Mouse (Mus musculus): ENCODE measurements around the gene Dok5. TPM values are rescaled to one million over a fixed set of nuclear protein-coding genes. Genes with fewer than 3 reads are reported as not detected.

The Dok5 gene
- total RNA-seq (2021): under 1 TPM; 0.42 to 0.55 TPM

- intact Hi-C loops (cut with DNase I): no loop called here
These were observed at the start of gene Dok5 for GRCm38 (mm10) chr2:170731632-170732561. Dok5 (plus strand) TSS chr2:170731807.

GRCm38 (mm10) chr2:170683385-170683784, 48.2 kb upstream of the Dok5 start:
- intact Hi-C loops (cut with DNase I): loop anchor here (5.0 kb wide), 1 partner anchor 189 kb away; no protein-coding TSS in a partner anchor

More at GRCm38 (mm10) chr2:170731632-170732561, at the start of gene Dok5:
- peak; percentile 72 for DNase-seq (ENCODE audit: low spot score)

GRCm38 (mm10) chr2:170695071-170695936, 36.3 kb upstream of the Dok5 start:
- DNase-seq (ENCODE audit: low spot score): no peak
- intact Hi-C loops (cut with DNase I): no loop called here

More at GRCm38 (mm10) chr2:170683385-170683784, 48.2 kb upstream of the Dok5 start:
- no peak for DNase-seq (ENCODE audit: low spot score)

- intact Hi-C loops (cut with DNase I): no loop called here
- DNase-seq (ENCODE audit: low spot score): no peak
These were observed 35.6 kb upstream of the Dok5 start for GRCm38 (mm10) chr2:170695937-170696510.

- intact Hi-C loops (cut with DNase I): no loop called here
- DNase-seq (ENCODE audit: low spot score): no peak
These were observed 31.1 kb upstream of the Dok5 start for GRCm38 (mm10) chr2:170700471-170700870.

- intact Hi-C loops (cut with DNase I): no loop called here
- DNase-seq (ENCODE audit: low spot score): no peak
These were observed 25.1 kb upstream of the Dok5 start for GRCm38 (mm10) chr2:170706488-170706887.

GRCm38 (mm10) chr2:170707672-170708071, 23.9 kb upstream of the Dok5 start:
- no peak for DNase-seq (ENCODE audit: low spot score)
- intact Hi-C loops (cut with DNase I): no loop called here

- DNase-seq (ENCODE audit: low spot score): no peak
- intact Hi-C loops (cut with DNase I): no loop called here
These were observed 22.7 kb upstream of the Dok5 start for GRCm38 (mm10) chr2:170708901-170709300.

- intact Hi-C loops (cut with DNase I): no loop called here
These were observed 18.8 kb upstream of the Dok5 start for GRCm38 (mm10) chr2:170712658-170713285.

GRCm38 (mm10) chr2:170720386-170720785, 11.2 kb upstream of the Dok5 start:
- intact Hi-C loops (cut with DNase I): no loop called here
- no peak for DNase-seq (ENCODE audit: low spot score)

More at GRCm38 (mm10) chr2:170712658-170713285, 18.8 kb upstream of the Dok5 start:
- DNase-seq (ENCODE audit: low spot score): no peak

- DNase-seq (ENCODE audit: low spot score): no peak
- intact Hi-C loops (cut with DNase I): no loop called here
These were observed 7.5 kb upstream of the Dok5 start for GRCm38 (mm10) chr2:170724136-170724535.

GRCm38 (mm10) chr2:170724716-170725115, 6.9 kb upstream of the Dok5 start:
- intact Hi-C loops (cut with DNase I): no loop called here

GRCm38 (mm10) chr2:170725796-170726195, 5.8 kb upstream of the Dok5 start:
- intact Hi-C loops (cut with DNase I): no loop called here
- no peak for DNase-seq (ENCODE audit: low spot score)

More at GRCm38 (mm10) chr2:170724716-170725115, 6.9 kb upstream of the Dok5 start:
- DNase-seq (ENCODE audit: low spot score): no peak

GRCm38 (mm10) chr2:170726996-170727710, 4.5 kb upstream of the Dok5 start:
- DNase-seq (ENCODE audit: low spot score): no peak
- intact Hi-C loops (cut with DNase I): no loop called here

- intact Hi-C loops (cut with DNase I): no loop called here
- DNase-seq (ENCODE audit: low spot score): no peak
These were observed 2.7 kb upstream of the Dok5 start for GRCm38 (mm10) chr2:170728864-170729263.

GRCm38 (mm10) chr2:170729661-170730060, 1.9 kb upstream of the Dok5 start:
- DNase-seq (ENCODE audit: low spot score): no peak
- intact Hi-C loops (cut with DNase I): no loop called here

- intact Hi-C loops (cut with DNase I): no loop called here
These were observed 1.5 kb upstream of the Dok5 start for GRCm38 (mm10) chr2:170730136-170730535.

GRCm38 (mm10) chr2:170730781-170731180, 826 bp upstream of the Dok5 start:
- intact Hi-C loops (cut with DNase I): no loop called here
- no peak for DNase-seq (ENCODE audit: low spot score)

More at GRCm38 (mm10) chr2:170730136-170730535, 1.5 kb upstream of the Dok5 start:
- no peak for DNase-seq (ENCODE audit: low spot score)

- DNase-seq (ENCODE audit: low spot score): no peak
- intact Hi-C loops (cut with DNase I): no loop called here
These were observed 402 bp upstream of the Dok5 start for GRCm38 (mm10) chr2:170731205-170731604.
